Comparison of ENCODE assay signal across 24 mouse cellular contexts in genomic region chr10:71835018-71835417, GRCm38 (mm10).
"Had no signal": no experiment of that assay in that cellular context is flagged by ENCODE, and none has a peak within 500 bp of the region (broad histone marks: within the 10 kb centered on the region; RNA-seq: fewer than 3 reads in every experiment).

No protein-coding gene starts in this region.

- H3K4me1 ChIP-seq: heart, embryonic 13.5 days; heart, embryonic 15.5 days; hindbrain, embryonic 13.5 days; hindbrain, embryonic 15.5 days; limb, embryonic 10.5 days; limb, embryonic 12.5 days; liver, embryonic 13.5 days had no signal

- H3K4me2 ChIP-seq: heart, embryonic 11.5 days; heart, embryonic 13.5 days; heart, embryonic 15.5 days; hindbrain, embryonic 13.5 days; hindbrain, embryonic 15.5 days; limb, embryonic 12.5 days; liver, embryonic 11.5 days; liver, embryonic 13.5 days had no signal

- H3K9ac ChIP-seq: heart, embryonic 13.5 days; heart, embryonic 15.5 days; hindbrain, embryonic 13.5 days; hindbrain, embryonic 15.5 days; limb, embryonic 12.5 days; liver, embryonic 13.5 days had no signal

- H3K9me3 ChIP-seq: heart, embryonic 13.5 days; hindbrain, embryonic 13.5 days; hindbrain, embryonic 15.5 days; limb, embryonic 10.5 days; limb, embryonic 12.5 days; liver, embryonic 13.5 days had no signal

- H3K36me3 ChIP-seq: heart, embryonic 13.5 days; heart, embryonic 15.5 days; hindbrain, embryonic 13.5 days; hindbrain, embryonic 15.5 days; limb, embryonic 10.5 days; limb, embryonic 12.5 days; liver, embryonic 13.5 days had no signal

- ATAC-seq: hindbrain, postnatal 0 days; intestine, embryonic 16.5 days had no signal

- H3K27ac ChIP-seq: heart, adult 2 months; heart, embryonic 13.5 days; heart, embryonic 15.5 days; hindbrain, embryonic 13.5 days; hindbrain, embryonic 15.5 days; hindbrain, postnatal 0 days; left cerebral cortex, adult 2 months; limb, embryonic 10.5 days; limb, embryonic 12.5 days; liver, embryonic 13.5 days had no signal

- H3K4me3 ChIP-seq: heart, adult 2 months; heart, embryonic 13.5 days; heart, embryonic 15.5 days; hindbrain, embryonic 13.5 days; hindbrain, embryonic 15.5 days; left cerebral cortex, adult 2 months; limb, embryonic 10.5 days; limb, embryonic 12.5 days; liver, embryonic 13.5 days had no signal

- H3K27me3 ChIP-seq: heart, embryonic 13.5 days; heart, embryonic 15.5 days; hindbrain, embryonic 13.5 days; hindbrain, embryonic 15.5 days; limb, embryonic 12.5 days; liver, embryonic 13.5 days had no signal

- DNase-seq: gastrocnemius, postnatal 14 days; gastrocnemius, postnatal 36 days; heart, adult 11 months; heart, adult 2 months; heart, postnatal 14 days; heart, postnatal 36 days; kidney, adult 11 months; kidney, adult 2 months; kidney, postnatal 10 days; kidney, postnatal 25 days; kidney, postnatal 4 days; liver; liver, embryonic 13.5 days had no signal
